Mouse (Mus musculus): ENCODE measurements around the gene Dnajc15.

DNA sequence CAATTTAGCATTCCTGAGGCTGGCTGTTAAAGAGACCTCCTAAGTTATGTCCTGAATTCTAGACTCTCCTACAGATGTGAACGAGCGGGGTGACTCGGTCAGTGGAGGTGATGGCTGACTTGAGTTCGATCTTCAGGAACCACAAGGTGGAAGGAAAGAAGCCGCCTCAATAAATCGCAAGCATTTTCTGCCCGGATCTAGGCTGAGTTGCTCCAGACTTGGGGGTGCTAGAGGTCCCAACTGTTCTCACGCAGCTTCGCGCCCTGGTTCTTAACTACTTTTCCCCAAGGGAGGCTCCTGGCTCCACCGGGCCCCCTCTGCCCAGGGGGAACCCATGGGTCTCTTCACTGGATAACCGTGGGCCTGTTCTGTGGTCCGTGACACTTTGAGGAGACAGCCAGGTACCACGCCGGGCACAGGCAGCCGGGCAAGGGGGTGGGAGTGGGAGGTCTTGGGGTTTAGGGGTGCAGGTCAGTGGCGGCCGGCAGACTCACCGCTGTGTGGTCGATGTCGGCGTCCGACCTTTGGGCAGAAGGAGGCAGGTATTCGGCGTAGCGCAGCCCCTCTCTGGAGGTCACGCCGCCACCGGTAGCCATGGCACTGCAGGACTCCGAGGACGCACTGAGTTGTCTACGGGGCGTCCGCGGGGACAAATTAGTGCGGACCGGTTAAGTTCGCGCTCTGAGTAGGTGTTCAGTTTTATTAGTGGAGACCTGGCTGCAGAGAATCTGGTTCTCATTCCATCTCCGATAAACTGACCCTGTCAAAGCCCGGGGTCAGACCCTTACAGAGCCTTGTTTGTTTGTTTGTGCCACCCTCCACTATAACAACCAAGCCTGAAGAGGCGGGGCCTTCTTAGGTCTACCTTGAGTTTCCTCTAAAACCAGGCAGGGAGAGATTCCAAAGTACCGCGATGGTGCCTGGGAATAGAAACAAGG is at the start of gene Dnajc15:
- TF ChIP-seq CTCF (IDR thresholded peaks at IDR 0.05; ENCODE audit: extremely low read depth, insufficient read depth, low read length), result no peak
- TF ChIP-seq POLR2A (IDR thresholded peaks at IDR 0.05; ENCODE audit: extremely low read depth, insufficient read depth, low read length), result no peak; the same call in 1 of the 2 replicates

Data from cortical plate, adult 2 months (tissue).